Mouse (Mus musculus) lung, embryonic 16.5 days (tissue): Measurements from ENCODE around the gene Eif2b2. TPM values are rescaled to one million over a fixed set of nuclear protein-coding genes. Genes with fewer than 3 reads are reported as not detected.

ENCODE experiments used
- ATAC-seq: fragments of 200-750 bp; cut with Nextera tagmentation; 2 replicates; pipeline ENCODE4 v1.8.0; 2017; ENCODE audit warnings: low read depth, mild to moderate bottlenecking, moderate library complexity
- H3K27ac ChIP-seq: fragments of 300-500 bp; sonication (generic); 2 replicates; pipeline ENCODE4 v1.5.1; 2014; ENCODE audit warnings: mild to moderate bottlenecking, control low read depth, low read length
- H3K27me3 ChIP-seq: fragments of 300-500 bp; sonication (generic); 2 replicates; pipeline ENCODE4 v1.6.1; 2014; ENCODE audit warnings: low read depth, low read length, mixed read lengths; ENCODE audit not compliant: control insufficient read depth, insufficient read depth
- H3K36me3 ChIP-seq: fragments of 300-500 bp; sonication (generic); 2 replicates; pipeline ENCODE4 v1.6.1; 2014; ENCODE audit warnings: low read length; ENCODE audit not compliant: control insufficient read depth, insufficient read depth
- H3K4me1 ChIP-seq: fragments of 300-500 bp; sonication (generic); replicated peaks from 2 replicates; pipeline ENCODE4 v1.6.1; 2014; ENCODE audit warnings: low read length, mixed read lengths; ENCODE audit not compliant: control insufficient read depth, insufficient read depth
- H3K4me2 ChIP-seq: fragments of 300-500 bp; sonication (generic); 2 replicates; pipeline ENCODE4 v1.6.1; 2014; ENCODE audit warnings: low read depth, low read length, control low read depth
- H3K4me3 ChIP-seq: fragments of 300-500 bp; sonication (generic); 2 replicates; pipeline ENCODE4 v1.5.1; 2014; ENCODE audit warnings: mild to moderate bottlenecking, low read length, control low read depth
- H3K9ac ChIP-seq: fragments of 300-500 bp; sonication (generic); 2 replicates; pipeline ENCODE4 v1.6.1; 2014; ENCODE audit warnings: low read length, control low read depth
- H3K9me3 ChIP-seq: fragments of 300-500 bp; sonication (generic); 2 replicates; pipeline ENCODE4 v1.6.1; 2016; ENCODE audit warnings: low read length; ENCODE audit not compliant: control insufficient read depth
- WGBS: fragments of 180-500 bp; shearing (Covaris S2); extraction: QIAGEN DNeasy Blood & Tissue Kit; methylation state at CpG from one replicate; pipeline ENCODE4 v1.1.7; 2014; 5-methylcytosine and 5-hydroxymethylcytosine counted together
- polyA plus RNA-seq: library from polyadenylated mRNA; unstranded; fragments of >200 nt; fragmentation: Nextera tagmentation; extraction: Ambion mirVana; gene quantifications from 2 replicates; pipeline ENCODE4 v1.2.1, GENCODE M21; 2015

Eif2b2 gene
- polyA plus RNA-seq, 1 experiment from 2014 or later: 83.3 TPM

DNA sequence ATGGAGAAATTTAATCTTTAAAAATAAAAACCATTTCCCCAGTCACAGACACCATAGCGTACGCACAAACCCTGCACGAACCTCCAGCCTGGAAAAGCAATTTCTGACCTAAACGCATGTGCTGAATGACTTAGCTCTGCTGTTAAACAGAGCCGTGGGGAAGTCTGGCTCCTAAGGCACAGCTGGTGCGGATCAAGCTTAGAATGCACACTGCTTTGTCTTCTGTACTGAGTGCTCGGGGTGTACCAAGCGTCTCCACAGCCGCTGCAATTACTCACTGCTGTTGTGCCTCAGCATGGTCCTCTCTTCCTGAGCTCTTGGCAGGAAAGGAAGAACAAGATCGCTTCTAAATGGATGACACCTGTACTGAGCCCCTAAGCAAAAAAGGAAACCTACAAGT, 43.2 kb downstream of the Eif2b2 start:
- H3K4me3 ChIP-seq: no peak overlapping the region
- H3K4me2 ChIP-seq: no peak overlapping the region
- H3K27ac ChIP-seq: no peak overlapping the region
- no peak overlapping the region for H3K9ac ChIP-seq
- 41% methylated on average over 10 of the region's 10 CpGs for WGBS
- ATAC-seq: peak; percentile 91
- H3K27me3 ChIP-seq: no peaks in the 10 kb centered on the region
- H3K9me3 ChIP-seq: no peaks in the 10 kb centered on the region
- H3K4me1 ChIP-seq: peaks cover 6% of the 10 kb centered on the region; the same call in 1 of the 2 replicates
- peaks cover 8% of the 10 kb centered on the region; the same call in 1 of the 2 replicates for H3K36me3 ChIP-seq

DNA sequence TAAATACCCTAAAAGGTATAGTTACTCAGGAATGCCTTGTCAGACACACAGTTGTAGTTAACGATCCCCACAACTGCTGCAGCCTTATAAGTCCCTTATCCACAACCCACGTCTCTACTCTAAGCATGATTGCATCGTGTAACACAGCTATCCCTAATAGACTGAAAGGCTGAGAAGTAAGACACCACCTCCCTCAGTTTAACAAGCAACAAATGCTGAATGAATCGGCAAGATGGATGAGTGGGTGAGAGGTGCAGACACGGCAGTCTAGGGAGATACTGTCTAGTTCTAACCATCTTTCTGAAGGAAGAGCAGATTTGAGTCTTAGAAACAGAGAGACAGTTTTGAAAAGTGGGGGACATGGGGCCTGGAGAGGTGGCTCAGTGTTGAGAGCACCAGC, 43.9 kb downstream of the Eif2b2 start:
- Histone ChIP-seq H3K4me2 (no peak overlapping the region), H3K36me3 (peaks cover 8% of the 10 kb centered on the region; the same call in 1 of the 2 replicates), H3K27ac (peak overlapping the region; percentile 30; the same call in 1 of the 2 replicates), H3K4me3 (no peak overlapping the region), H3K9ac (no peak overlapping the region), H3K4me1 (peaks cover 6% of the 10 kb centered on the region; the same call in 1 of the 2 replicates), H3K27me3 (no peaks in the 10 kb centered on the region), H3K9me3 (no peaks in the 10 kb centered on the region)
- WGBS: 73% methylated on average over 5 of the region's 5 CpGs
- no peak for ATAC-seq

DNA sequence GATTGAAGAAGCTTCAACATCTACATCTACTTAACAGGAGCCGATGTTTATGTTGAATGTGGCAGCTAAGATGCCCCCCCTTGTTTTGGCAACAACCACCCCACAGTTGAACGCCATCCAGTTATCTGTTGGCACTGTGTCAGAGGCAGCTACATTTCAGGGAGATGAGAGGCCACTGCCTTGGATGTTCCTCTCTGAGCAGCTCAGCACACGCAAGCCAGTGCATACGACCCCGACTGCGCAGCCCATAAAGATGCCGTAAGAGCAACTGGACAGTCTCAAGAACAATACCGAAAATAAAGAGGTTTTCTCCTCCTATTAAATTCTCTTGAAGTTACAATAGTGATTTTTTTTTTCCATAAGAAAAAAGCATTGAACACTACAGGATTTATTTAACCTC, 45.2 kb downstream of the Eif2b2 start:
- peaks cover 6% of the 10 kb centered on the region; the same call in 1 of the 2 replicates for H3K4me1 ChIP-seq
- no peak overlapping the region for H3K9ac ChIP-seq
- ATAC-seq: peak; percentile 75
- H3K36me3 ChIP-seq: peaks cover 4% of the 10 kb centered on the region; the same call in 1 of the 2 replicates
- 47% methylated on average over 8 of the region's 8 CpGs for WGBS
- no peak overlapping the region for H3K4me2 ChIP-seq
- H3K4me3 ChIP-seq: no peak overlapping the region
- H3K27me3 ChIP-seq: no peaks in the 10 kb centered on the region
- no peaks in the 10 kb centered on the region for H3K9me3 ChIP-seq
- no peak overlapping the region for H3K27ac ChIP-seq

DNA sequence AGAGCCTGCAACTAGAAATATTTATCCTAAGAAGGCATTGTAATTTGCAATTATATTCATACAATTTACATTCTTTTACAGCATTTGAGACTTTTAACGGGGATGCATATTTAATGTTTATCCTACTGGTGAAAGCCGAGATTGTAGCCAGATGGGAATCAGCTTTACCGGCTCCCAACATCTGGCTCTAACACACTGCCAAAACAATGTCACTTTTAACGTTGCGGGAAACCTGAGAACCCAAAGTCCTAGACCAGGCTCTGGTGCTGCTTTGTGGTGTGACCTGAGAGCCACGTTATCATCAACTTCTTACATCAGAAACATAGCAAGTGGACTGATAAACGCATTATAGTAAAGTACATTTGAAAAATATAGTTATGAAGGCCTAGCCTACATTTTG, 45.7 kb downstream of the Eif2b2 start:
- no peaks in the 10 kb centered on the region for H3K27me3 ChIP-seq
- H3K9ac ChIP-seq: no peak overlapping the region
- no peak overlapping the region for H3K4me3 ChIP-seq
- 42% methylated on average over 7 of the region's 7 CpGs for WGBS
- no peak overlapping the region for H3K4me2 ChIP-seq
- H3K4me1 ChIP-seq: peaks cover 6% of the 10 kb centered on the region; the same call in 1 of the 2 replicates
- peaks cover 4% of the 10 kb centered on the region; the same call in 1 of the 2 replicates for H3K36me3 ChIP-seq
- H3K9me3 ChIP-seq: no peaks in the 10 kb centered on the region
- H3K27ac ChIP-seq: peak overlapping the region; percentile 5; the same call in 1 of the 2 replicates
- ATAC-seq: peak; percentile 49; the same call in 1 of the 2 replicates

DNA sequence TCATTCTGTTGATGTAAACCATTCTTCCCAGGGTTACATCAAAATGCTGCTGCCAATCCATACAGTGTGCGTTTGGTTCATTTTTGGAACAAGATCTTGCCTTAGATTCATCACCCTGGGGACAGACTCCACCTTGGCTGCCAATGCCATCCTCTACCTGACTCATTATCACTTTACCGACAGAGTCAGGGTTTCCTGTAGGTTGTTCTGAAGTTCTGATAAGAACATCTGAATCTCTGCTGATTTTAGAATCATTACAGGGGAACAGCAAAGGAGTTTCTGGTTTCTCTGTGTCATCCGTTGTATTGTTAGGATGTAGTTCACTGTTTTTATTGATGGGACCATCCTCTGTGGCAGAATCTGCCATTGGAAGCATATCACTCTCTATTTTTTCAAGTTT, 47.0 kb downstream of the Eif2b2 start:
- Histone ChIP-seq H3K9ac (no peak overlapping the region), H3K9me3 (no peaks in the 10 kb centered on the region), H3K36me3 (peaks cover 4% of the 10 kb centered on the region; the same call in 1 of the 2 replicates), H3K27ac (no peak overlapping the region), H3K4me2 (no peak overlapping the region), H3K4me1 (peaks cover 6% of the 10 kb centered on the region; the same call in 1 of the 2 replicates), H3K4me3 (no peak overlapping the region), H3K27me3 (no peaks in the 10 kb centered on the region)
- ATAC-seq: no peak
- 80% methylated on average over 3 of the region's 3 CpGs for WGBS

DNA sequence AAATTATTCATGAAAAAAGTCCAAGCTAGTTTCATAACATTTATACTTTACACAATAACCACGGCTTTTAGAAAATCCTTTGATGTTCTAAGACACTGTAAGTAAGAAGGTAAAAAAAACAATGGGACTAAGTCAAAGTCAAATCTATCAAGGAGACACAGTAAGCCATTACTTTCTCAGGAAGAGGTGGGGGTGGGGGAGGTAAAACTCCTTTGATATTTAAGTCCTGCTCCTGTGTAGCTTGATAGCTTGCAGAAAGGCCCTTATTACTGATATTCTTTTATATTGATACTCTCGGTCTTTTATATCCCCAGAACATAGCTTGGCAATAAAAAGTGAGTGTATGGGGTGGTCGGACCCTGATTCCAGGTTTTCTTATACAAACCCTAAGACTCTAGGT, 50.5 kb downstream of the Eif2b2 start:
- 44% methylated on average over 3 of the region's 3 CpGs for WGBS
- Histone ChIP-seq H3K9me3 (no peaks in the 10 kb centered on the region), H3K36me3 (peaks cover 7% of the 10 kb centered on the region; the same call in 1 of the 2 replicates), H3K4me1 (peaks cover 3% of the 10 kb centered on the region; the same call in 1 of the 2 replicates), H3K27ac (no peak overlapping the region), H3K9ac (peak overlapping the region; percentile 74), H3K4me2 (peak overlapping the region; percentile 62), H3K4me3 (peak overlapping the region; percentile 69), H3K27me3 (no peaks in the 10 kb centered on the region)
- ATAC-seq: no peak

DNA sequence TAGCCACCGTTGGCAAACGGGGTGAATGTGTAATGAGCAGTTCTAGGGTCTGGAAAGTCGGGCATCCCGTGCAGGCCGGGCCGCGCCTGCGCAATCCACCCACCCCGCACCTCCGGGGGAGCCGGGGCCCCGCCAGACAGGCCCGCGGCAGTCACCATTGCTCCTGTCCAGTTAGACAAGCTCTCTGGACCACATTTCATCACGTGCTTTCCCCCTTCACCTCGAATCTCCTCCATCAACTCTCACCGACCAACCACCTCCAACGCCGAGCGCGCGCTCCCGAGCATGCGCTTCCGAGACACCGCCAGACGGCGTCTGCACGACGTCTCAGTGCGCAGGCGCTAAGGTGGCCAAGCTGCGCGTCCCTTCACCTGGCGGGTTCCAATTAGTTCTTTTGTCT, 51.0 kb downstream of the Eif2b2 start, which contains the start of gene Mlh3:
Gene Mlh3 (minus strand): TSS at position 281 of the 400 bp plus-strand sequence.
- H3K9me3 ChIP-seq: no peaks in the 10 kb centered on the region
- peak within 1 kb of the TSS; percentile 62 for H3K4me2 ChIP-seq
- H3K27ac ChIP-seq: peak within 1 kb of the TSS; percentile 72
- H3K4me1 ChIP-seq: peaks cover under 1% of the 10 kb centered on the region; the same call in 1 of the 2 replicates
- H3K27me3 ChIP-seq: no peaks in the 10 kb centered on the region
- peaks cover 7% of the 10 kb centered on the region; the same call in 1 of the 2 replicates for H3K36me3 ChIP-seq
- WGBS: under 1% methylated on average over 35 of the region's 35 CpGs
- H3K9ac ChIP-seq: peak within 1 kb of the TSS; percentile 74
- ATAC-seq: peak; percentile 84
- peak within 1 kb of the TSS; percentile 69 for H3K4me3 ChIP-seq

DNA sequence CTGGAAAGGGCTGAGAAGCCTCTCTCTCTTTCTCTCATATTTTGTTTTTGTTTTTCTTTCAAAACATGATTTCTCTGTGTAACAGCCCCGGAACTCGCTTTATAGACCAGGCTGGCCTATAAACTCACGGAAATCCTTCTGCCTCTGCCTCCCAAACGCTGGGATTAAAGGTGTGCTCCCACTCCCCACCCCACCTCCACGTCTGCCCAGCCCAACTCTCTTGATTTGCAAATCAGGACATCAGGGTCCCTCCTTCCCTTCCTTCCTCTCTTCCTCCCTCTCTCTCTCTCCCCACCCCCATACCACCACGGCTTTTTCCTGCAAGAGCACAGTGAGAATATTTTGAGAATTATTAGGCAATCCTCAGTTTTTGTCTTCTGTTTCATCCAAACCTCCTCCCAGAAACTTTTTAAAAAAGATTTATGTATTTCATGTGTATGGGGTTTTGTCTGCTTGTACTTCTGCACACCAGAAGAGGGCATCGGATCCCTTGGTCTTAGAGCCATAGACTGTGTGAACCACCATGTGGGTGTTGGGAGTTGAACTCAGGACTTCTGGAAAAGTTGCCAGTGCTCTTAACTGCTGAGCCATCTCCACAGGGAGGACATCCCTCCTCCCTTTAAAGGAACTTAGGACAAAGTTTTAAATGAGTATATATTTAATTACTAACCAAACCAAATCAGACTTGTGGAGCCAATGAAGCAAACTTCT, 52.0 kb downstream of the Eif2b2 start:
- 73% methylated on average over 7 of the region's 7 CpGs for WGBS
- H3K4me3 ChIP-seq: no peak overlapping the region
- no peaks in the 10 kb centered on the region for H3K4me1 ChIP-seq
- H3K36me3 ChIP-seq: peaks cover 9% of the 10 kb centered on the region; the same call in 1 of the 2 replicates
- ATAC-seq: no peak
- no peak overlapping the region for H3K27ac ChIP-seq
- no peak overlapping the region for H3K9ac ChIP-seq
- H3K9me3 ChIP-seq: no peaks in the 10 kb centered on the region
- H3K4me2 ChIP-seq: no peak overlapping the region
- H3K27me3 ChIP-seq: no peaks in the 10 kb centered on the region

DNA sequence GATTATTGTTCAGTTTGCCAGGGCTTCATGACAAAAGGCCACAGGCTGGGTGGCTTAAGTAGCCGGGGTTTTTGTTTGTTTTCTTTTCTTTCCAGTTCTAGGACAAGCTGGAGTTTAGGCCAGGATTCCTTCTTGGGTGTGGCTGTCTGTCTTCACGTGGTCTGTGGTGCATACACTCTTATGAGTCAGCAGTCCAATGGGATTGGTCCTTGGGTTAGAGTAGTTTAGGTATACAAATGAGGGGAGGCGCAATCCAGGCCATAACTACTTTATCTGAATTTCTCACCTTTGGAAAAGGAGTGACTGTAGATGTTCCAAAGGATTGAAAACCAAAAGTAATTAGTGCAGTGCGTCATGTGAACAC, 52.5 kb downstream of the Eif2b2 start:
- Histone ChIP-seq H3K9ac (no peak overlapping the region), H3K9me3 (no peaks in the 10 kb centered on the region), H3K4me1 (no peaks in the 10 kb centered on the region), H3K27ac (no peak overlapping the region), H3K4me3 (no peak overlapping the region), H3K36me3 (peaks cover 9% of the 10 kb centered on the region; the same call in 1 of the 2 replicates), H3K4me2 (no peak overlapping the region), H3K27me3 (no peaks in the 10 kb centered on the region)
- WGBS: 59% methylated on average over 4 of the region's 4 CpGs
- ATAC-seq: no peak
